Mouse (Mus musculus) mouse embryonic stem cell (cell line): Measurements from ENCODE around the gene G6pc3.

ENCODE experiments used
- in situ Hi-C, 2 experiments: fragments of 300-500 bp; cut with MboI; formaldehyde crosslinking; loops; 1 replicate in 1 of 2; 3 replicates in 1 of 2; pipeline ENCODE4 v1.14.3; 2019 to 2020; ENCODE audit warnings: low sequenced_read_pairs in 2 of 2, low pct_unique_long_range_greater_than_20kb in 1 of 2, mixed read lengths in 1 of 2; ENCODE audit not compliant: unreplicated experiment in 1 of 2

Gene G6pc3

DNA sequence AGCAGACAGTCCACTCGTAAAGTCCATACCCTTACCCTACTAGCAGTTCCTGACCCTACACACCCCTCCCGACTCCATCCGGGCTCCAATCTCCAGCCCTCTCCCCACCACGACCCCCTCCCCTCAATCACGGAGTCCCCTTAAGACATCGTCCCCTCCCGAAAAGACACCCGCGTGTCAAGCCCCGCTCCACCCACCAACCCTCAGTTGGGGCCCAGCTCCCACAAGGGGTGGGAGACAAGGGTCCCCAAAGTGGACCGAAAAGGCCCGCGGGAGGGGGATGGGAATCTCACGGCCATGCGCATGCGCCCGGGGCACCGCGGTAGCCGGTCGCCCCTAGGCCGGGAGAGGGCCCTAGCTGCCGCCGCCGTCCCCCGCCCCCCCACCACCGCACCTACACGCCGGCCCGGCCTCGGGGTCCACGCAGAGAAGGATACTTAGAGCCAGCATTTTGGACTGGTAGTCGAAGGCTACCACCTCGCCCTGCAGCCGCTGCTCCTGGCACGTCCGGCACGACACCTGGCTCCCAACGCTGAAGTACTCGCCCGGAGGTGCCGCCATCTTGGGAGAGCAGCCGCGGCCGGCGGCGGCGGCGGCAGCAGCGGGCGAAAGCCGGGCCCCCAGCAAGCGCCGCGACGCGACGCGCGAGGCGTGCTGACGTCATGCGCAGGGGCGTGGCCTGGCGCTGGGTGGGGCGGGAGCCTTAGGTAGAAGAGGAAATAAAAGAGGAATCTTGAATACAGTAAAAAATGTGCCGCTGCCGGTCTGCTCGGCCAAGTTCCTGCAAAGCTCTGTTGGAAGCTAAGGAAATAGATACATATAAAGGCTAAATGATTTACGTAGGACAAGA, 4.5 kb upstream of the G6pc3 start, which contains the start of gene Lsm12:
TSS of gene Lsm12 (minus strand) at position 651 of the 850 bp plus-strand sequence.
- in situ Hi-C loops, result no loop called here

DNA sequence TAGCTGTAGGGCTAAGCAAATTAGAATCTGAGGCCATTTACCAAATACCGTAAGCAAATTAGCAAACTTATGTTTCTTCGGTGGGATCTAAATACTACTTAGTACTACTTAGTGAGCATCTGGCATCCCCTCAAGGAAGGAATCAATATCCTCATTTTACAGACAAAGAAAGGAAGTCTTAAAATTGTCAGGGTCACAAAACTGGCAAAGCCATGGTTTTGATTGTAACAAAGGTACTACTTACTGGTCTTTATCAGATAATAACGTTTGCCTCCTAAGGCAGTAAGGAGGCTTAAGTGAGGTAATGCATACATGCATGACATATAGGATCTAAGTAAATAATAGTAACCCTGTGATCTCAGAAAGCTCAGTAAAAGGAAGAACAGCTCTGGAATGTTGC, 3.7 kb upstream of the G6pc3 start:
- in situ Hi-C loops, result no loop called here

DNA sequence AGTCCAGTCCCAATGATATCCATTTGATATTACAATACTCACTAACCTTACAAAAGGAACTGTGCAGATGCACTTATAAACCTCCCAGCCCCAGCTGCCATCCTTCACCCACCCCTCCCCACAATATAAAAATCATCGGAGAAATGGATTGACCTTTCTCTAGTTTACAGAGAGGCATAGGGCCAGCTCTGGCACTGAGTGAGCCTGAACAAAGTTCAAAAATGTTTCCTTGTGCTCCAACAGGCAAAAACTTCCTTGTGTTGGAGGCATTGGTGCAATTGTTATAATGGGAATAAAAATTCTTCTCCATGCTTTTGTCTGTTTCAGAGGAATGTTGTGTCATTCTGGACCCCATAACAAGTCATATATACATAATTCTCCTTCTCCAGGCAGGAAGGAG, 3.2 kb upstream of the G6pc3 start:
- in situ Hi-C loops, result no loop called here

DNA sequence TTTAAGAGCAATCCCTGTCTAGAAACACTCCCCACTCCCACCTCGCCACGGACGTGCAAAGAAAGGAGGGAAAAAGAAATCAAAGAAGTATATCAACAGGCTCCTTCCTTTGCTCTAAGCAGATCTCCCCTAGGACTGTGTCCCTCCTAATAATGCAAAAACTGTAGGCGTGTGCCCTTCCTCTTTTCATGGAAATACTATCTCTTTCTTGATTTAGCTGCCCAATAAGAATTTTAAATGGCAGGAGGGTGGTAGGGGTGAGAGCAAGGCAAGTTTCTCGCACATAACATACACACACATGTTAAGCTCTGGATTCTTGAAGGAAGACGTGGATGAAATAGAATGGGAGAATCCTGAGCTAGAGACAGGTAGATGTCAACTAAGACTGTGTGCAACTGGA, 440 bp upstream of the G6pc3 start:
- in situ Hi-C loops, result no loop called here

DNA sequence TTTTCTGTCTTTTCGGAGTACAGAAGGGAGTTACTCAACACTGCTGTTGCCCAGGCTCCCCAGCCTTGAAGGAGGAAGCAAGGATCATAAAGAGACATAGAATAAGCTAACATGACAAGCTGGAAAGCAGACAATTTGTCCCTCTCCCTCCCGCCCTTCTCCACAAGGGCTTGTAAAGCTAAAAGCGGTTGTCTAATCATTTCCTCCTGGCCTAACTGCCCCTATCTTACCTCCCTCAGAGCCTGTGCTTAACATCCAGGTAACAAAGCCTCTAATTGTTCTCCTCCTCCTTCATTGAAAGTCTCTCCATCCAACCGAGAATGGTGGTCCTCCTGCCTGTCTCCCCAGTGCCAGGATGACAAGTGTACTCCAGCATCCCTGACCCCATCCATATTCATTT, 1.4 kb downstream of the G6pc3 start:
- in situ Hi-C loops, result no loop called here

DNA sequence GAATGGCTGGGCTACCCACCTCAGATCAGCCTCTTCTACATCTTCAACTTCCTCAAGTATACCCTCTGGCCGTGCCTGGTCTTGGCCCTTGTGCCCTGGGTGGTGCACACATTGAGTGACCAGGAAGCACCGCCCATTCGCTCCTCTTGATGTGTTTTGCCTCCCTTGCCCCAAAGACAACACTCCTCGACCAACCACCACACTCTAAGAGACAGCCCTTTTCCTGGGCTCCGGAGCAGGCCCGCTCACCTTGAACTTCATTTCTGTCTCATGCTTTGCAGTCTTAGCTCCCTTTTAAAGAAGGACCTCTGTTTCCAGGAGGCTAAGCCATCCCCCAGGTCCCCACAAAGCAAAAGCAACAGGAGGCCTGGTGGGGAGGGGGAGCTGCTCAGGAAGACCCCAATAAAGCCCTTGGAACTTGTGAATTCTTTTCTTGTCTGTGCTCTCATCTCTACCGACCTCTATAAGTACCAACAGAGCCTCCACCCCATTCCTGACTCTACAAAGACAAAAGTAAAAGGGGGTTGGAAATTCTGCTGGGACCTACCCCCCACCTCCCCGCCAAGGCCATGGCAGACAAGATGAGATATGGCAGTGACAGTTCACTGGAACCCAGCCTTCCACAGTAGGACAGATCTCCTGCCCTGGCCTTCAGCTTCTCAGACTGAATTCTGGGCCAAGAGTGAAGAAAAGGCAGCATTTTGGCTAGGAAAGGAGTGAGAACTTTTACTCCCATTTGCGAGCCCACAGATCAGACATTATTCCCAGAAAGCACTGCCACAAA, 4.4 kb downstream of the G6pc3 start:
- in situ Hi-C loops, result no loop called here

DNA sequence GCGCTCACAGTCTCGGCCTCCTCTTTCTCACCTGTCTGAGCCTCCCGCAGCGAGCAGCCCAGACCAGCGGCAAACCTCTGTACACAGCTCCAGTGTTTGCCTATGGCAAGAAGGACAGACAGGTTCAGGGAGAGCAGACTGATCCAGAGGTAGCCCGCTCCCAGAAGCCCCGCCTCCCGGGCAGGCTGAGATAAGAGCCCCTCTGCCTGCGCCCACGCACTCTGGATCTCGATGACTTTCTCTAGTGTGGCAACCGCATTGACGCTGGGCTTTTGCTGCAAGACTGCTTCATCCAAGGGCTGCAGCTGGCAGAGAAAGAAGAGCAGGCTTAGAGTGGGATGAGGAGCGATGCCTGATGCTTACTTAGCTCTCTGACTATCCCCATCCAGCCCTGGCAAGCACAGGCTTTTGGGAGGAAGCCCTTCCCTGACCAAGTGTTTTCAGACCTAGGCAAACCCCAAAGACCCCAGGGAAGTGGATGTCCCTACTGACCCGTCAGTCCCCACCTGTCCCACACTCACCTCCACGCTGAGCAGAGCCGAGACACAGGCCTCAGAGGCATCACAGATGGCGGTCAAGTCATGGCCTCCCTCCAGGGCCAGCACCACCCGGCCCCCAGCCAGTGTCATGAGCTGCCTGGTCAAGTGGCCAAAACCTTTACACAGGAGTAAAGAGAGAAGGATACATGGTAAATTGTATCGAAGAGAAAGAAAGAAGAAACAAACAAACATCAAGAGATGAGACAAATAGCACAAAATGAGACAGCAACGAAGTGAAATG, 6.8 kb downstream of the G6pc3 start:
- in situ Hi-C loops, result no loop called here

DNA sequence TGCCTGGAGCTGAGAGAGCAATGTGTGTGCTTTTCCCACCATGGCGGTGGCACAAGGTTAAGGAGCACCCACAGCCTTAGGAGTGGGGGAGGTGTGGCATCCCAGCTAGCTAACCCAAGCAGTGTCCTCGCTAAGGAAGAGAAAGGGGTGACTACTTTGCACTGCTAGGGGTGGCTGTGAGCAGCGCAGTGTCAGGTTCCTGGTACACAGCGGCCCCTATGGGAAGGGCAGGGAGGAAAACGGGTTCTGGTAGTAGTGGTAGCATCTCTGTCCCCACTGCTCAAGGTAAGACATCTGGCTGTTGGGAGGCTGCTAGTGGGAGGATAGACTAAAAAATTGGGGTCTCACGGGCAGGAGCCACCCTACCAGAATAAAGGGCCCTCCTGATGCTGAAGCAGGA, 8.8 kb downstream of the G6pc3 start:
- in situ Hi-C loops, result no loop called here

DNA sequence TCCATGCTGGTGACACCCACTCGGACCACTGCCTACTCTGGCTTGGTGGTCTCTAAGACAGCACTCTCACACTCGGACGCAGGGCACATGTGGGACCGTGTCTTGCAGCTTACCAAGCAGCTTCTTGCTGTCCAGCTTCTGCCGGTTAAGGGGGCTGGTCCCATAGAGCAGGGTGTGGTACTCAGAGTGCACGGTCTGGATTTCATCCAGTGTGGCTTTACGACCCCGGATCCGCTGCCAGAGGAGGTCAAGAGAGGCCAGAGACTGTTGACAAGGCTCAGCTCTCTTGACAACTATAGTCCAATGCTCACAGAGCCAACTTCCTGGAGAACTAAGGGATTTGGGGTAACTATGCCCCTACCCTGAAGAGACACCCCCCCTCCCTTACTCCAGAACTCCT, 10.4 kb downstream of the G6pc3 start:
- in situ Hi-C loops, result no loop called here

DNA sequence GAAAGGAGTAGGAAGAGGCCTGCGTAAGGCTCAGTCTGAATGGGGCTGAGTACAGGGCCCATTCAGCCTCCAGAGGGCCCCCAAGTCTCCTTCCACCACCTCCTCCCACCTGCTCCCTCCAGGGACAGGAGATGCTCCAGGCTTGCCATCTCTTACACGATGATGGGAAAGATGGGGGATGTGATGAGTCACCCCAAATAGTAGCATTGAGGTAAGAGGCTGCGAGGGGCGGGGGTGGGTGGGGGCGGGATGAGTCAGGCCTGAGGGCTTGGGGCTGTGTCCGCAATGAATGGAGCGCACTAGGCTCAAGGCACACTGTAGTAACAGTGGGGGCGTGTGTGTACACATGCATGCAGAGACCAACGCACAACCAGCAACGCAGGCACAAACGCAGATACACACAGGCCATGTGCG, 12.0 kb downstream of the G6pc3 start:
- in situ Hi-C loops, result no loop called here

DNA sequence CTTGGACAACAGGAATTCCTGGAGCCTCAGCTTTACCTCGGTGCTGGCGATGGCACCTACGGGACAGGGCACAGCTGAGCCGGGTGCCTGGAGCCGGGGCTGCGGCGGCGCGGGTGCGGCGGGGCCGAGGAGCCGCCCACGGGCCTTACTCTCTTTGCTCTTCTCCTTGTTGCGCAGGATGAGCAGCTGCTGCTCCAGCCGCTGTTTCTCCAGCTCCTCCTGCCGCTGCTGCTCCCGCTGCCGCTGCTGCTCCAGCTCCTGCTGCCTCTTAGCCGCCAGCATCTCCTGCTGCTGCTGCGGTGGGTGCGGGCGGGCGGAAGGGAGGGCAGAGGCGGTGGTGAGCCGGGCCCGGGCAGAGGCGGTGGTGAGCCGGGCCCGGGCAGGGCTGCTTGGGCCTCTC, 17.1 kb downstream of the G6pc3 start:
- in situ Hi-C loops, result no loop called here

DNA sequence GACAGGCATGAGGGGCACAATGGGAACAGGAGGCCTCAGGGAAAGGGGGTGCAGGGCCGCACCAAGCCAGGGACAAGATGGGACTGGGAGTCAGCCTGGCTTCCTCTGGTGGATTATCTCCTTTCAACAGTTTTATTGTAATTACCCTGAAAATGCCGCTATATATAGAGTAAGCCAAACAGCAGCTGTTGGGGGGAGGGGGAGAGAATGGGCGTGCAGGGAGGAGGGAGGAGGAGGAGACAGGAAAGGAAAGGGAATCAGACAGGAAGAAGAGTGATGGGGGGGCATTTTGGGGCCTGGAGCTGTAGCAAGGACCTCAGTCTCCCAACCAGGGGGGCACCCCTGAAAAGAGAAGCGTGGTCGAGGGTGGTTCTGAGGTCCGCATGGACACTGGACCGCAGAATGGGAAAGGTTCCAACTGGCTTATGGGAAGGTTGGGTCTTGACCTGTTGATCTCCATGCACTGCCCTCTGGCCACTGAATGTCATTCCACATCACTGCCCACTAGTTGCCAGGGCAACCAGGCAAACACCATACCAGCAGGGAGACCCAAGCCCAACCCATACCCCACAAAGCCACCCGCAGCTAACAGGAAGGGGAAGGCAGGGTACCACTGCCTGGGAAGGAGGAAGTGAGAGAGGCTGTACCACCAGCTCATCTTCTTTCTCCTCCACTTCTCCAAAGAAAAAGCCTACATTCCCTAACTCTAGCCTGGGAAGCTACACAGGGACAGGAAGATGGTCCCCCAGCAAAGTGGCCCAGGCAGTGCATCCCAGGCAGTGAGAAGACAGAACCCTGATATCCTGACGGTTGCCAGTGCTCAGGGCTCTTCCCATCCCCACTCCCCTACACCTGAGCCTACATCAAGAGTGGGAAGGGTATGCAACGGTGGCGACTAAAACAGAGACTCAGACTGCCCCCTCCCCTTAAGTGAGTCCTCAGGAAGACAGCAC, 18.7 kb downstream of the G6pc3 start:
- in situ Hi-C loops, result no loop called here

DNA sequence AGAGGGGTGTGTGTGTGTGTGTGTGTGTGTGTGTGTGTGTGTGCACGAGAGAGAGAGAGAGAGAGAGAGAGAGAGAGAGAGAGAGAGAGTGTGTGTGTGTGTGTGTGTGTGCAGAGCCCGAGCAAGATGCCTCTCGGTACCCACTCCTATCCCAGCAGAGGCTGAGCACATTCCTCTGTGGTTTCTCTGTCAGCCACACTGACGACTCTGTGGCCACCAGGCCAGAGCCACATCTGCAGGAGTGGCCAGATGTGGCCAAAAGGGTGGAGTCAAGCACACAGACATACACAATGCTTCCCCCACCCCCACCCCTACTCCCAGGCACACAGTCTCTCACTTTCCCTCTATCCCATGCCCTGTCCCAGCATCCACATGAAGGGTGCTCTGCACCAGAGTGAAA, 19.4 kb downstream of the G6pc3 start:
- in situ Hi-C loops, result no loop called here

DNA sequence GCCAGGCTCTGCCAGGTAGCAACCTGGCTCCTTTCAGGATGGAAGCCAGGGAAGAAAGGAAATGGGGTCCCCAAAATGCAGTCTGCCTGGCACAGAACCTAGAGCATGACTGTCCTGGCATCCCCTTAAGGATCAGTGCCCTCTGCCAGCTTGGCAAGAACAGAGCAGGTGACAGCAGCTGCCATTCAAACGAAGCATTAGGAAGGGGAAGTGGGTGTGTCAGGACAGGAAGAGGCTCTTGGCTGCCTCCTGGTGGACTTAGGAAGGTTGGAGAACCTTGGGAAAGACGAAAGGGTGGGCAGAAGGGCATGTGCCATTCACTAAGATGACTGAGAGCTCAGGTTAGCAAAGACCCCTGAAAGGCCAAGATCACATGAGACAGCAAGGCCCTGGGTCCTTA, 20.3 kb downstream of the G6pc3 start:
- in situ Hi-C loops, result no loop called here

DNA sequence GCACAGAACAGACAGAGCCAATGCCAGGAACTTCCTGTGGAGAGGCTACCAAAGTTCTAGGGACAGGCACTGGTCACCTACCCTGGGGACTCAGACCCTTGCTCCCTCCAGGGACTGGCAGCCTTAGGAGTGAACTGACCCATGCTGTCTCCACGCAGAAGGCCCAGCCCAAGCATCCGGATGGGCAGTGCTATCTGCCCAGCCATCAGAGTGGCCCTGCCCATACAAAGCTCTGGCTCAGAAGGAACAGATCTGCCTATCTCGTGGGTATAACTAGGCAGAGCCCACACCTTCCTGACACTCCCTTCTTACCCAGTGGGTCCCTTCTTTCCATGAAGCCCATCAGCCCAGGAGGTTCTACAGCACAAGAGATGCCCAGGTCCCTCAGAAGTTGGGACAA, 20.8 kb downstream of the G6pc3 start:
- in situ Hi-C loops, result no loop called here

DNA sequence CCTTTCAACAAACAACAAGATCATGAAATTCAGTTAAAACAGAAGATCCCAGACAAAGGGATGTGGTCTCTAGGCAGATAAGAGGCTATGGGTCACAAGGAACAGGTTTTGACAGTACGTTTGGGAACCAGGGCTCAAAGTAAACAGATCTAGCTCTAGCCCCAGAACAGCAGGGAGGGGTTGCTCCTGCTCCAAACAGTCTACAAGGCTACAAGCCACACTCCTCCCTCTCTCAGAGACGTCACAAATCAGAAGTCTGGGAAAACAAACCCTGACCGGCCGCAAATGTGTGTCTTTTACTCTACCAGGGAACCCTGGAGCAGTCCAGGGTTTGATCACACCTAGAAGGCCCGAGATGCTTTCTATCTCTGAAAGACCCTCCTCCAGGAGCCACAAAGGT, 21.6 kb downstream of the G6pc3 start:
- in situ Hi-C loops, result no loop called here

DNA sequence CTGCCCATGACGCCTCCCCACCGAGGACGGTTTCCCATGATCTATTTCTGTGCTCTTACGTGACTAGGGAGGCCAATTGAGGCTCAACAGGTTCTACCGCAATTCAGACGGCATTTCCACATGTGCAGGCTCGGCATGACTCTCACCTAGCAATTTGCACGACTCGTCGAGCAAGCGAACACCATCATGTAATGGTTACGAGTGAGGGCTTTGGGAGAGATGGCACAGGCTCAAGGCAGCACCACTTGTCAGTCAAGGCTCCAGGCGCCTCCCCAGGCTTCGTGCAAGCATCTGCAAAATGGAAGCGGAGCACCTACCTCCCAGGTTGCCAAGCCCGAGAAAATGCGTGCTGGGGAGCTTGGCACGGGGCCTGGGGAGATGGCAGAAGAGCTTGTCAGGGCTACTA, 22.5 kb downstream of the G6pc3 start:
- in situ Hi-C loops, result no loop called here
